In genomic region chr10:5367465-5368011, GRCm38 (mm10) we compare ENCODE assay signal across 12 mouse cellular contexts.
DNase-seq lines count a peak whose midpoint lies in the region; ATAC-seq lines count a peak whose summit lies in the region.
"Had no signal": no experiment of that assay in that cellular context is flagged by ENCODE, and none has a peak within 500 bp of the region (broad histone marks: within the 10 kb centered on the region; RNA-seq: fewer than 3 reads in every experiment).

No protein-coding gene starts in this region.

- peaks cover 4% of the 10 kb centered on the region for H3K4me1 ChIP-seq in heart, embryonic 12.5 days (replicated peaks)
- no peaks in the 10 kb centered on the region for H3K4me1 ChIP-seq in lung, embryonic 15.5 days
- no peaks in the 10 kb centered on the region for H3K4me1 ChIP-seq in stomach, embryonic 15.5 days
- H3K4me1 ChIP-seq: neural tube, embryonic 15.5 days had no signal

- no peaks in the 10 kb centered on the region for H3K9me3 ChIP-seq in heart, embryonic 12.5 days (replicated peaks)
- no peaks in the 10 kb centered on the region for H3K9me3 ChIP-seq in lung, embryonic 15.5 days
- no peaks in the 10 kb centered on the region for H3K9me3 ChIP-seq in stomach, embryonic 15.5 days
- H3K9me3 ChIP-seq: neural tube, embryonic 15.5 days had no signal

- no peak overlapping the region for H3K4me3 ChIP-seq in heart, embryonic 12.5 days
- H3K4me3 ChIP-seq in lung, embryonic 15.5 days: peak overlapping the region; percentile 20; the same call in 1 of the 2 replicates
- H3K4me3 ChIP-seq in stomach, embryonic 15.5 days (replicated peaks): no peak overlapping the region; the same call in 1 of the 2 replicates
- H3K4me3 ChIP-seq: neural tube, embryonic 15.5 days had no signal

- intact Hi-C loops in heart, postnatal 14 days (cut with DNase I): no loop called here

- no peak for DNase-seq in heart, postnatal 14 days
- DNase-seq in lung, postnatal 14 days: no peak
- peak; percentile 45 for DNase-seq in layer of hippocampus, adult 9-11 months
- DNase-seq in thymus, postnatal 0 days (ENCODE audit: low spot score): no peak
- no peak for DNase-seq in cerebellum, adult 9-10 months
- DNase-seq: adrenal gland, postnatal 36 days; gastrocnemius, postnatal 10 days; heart, postnatal 10 days had no signal

- 52% methylated on average over 12 of the region's 12 CpGs for WGBS in heart, embryonic 12.5 days
- 44% methylated on average over 12 of the region's 12 CpGs for WGBS in lung, embryonic 15.5 days
- WGBS in stomach, embryonic 15.5 days: 48% methylated on average over 12 of the region's 12 CpGs

- no peaks in the 10 kb centered on the region for H3K27me3 ChIP-seq in heart, embryonic 12.5 days (replicated peaks)
- no peaks in the 10 kb centered on the region for H3K27me3 ChIP-seq in lung, embryonic 15.5 days
- H3K27me3 ChIP-seq in stomach, embryonic 15.5 days (replicated peaks): no peaks in the 10 kb centered on the region
- H3K27me3 ChIP-seq: neural tube, embryonic 15.5 days had no signal

- H3K27ac ChIP-seq in heart, embryonic 12.5 days (ENCODE audit: poor library complexity, severe bottlenecking): no peak overlapping the region
- no peak overlapping the region for H3K27ac ChIP-seq in lung, embryonic 15.5 days
- no peak overlapping the region for H3K27ac ChIP-seq in stomach, embryonic 15.5 days
- H3K27ac ChIP-seq: neural tube, embryonic 15.5 days had no signal

- H3K4me2 ChIP-seq in heart, embryonic 12.5 days: peak overlapping the region; percentile 31; the same call in 1 of the 2 replicates
- peak overlapping the region; percentile 40 for H3K4me2 ChIP-seq in lung, embryonic 15.5 days
- H3K4me2 ChIP-seq in stomach, embryonic 15.5 days: peak overlapping the region; percentile 33; the same call in 1 of the 2 replicates
- H3K4me2 ChIP-seq: neural tube, embryonic 15.5 days had no signal

- no peaks in the 10 kb centered on the region for H3K36me3 ChIP-seq in heart, embryonic 12.5 days
- H3K36me3 ChIP-seq in lung, embryonic 15.5 days: no peaks in the 10 kb centered on the region
- no peaks in the 10 kb centered on the region for H3K36me3 ChIP-seq in stomach, embryonic 15.5 days
- H3K36me3 ChIP-seq: neural tube, embryonic 15.5 days had no signal

- H3K9ac ChIP-seq in heart, embryonic 12.5 days: no peak overlapping the region
- no peak overlapping the region for H3K9ac ChIP-seq in lung, embryonic 15.5 days
- no peak overlapping the region for H3K9ac ChIP-seq in stomach, embryonic 15.5 days
- H3K9ac ChIP-seq: neural tube, embryonic 15.5 days had no signal

- ATAC-seq in heart, embryonic 12.5 days (ENCODE audit: insufficient number of reproducible peaks, low FRiP score): no peak
- no peak for ATAC-seq in lung, embryonic 15.5 days (ENCODE audit: borderline replicate concordance, extremely low read depth, low FRiP score, low TSS enrichment)
- no peak for ATAC-seq in stomach, embryonic 15.5 days (ENCODE audit: insufficient read depth, low FRiP score, low read depth)
